Mouse (Mus musculus): ENCODE measurements around the gene Kdm4b. TPM values are rescaled to one million over a fixed set of nuclear protein-coding genes. Genes with fewer than 3 reads are reported as not detected.

The Kdm4b gene
- total RNA-seq, 2 experiments from 2014 or later = 111 to 112 TPM

DNA sequence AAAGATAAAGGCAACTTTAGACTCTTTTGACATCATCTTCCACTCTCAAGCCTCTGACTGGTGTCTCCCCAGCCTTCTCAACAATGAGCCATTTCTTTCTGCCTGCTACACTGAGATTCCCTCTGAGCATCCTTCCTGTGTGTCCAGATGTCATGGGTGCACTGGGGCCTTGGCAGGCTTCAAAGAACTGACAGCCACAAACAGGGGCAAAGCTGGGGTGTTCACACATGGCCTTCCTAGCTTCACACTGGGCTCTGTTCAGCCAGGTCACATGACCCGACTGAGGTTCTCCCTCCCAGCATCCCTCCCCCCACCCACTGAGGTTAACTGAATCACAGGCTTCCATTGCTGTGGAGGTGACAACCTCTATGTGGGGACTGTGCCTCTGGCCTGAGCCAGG, 29.7 kb upstream of the Kdm4b start:
- no peak for DNase-seq
- intact Hi-C loops (cut with DNase I) = no loop called here

DNA sequence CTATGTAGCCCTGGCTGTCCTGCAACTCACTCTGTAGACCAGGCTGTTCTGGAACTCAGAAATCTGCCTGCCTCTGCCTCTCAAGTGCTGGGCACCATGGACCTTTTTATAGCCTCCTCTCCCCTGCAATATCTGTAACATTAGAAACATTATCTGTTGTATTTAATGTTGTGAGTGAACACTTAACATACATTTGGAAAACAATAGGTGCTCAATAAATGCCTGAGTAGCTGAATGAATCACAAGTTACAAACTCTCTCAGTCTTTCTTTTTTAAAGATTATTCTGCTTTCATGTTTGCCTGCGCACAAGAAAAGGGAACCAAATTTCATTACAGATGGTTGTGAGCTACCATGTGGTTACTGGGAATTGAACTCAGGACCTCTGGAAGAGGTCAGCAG, 27.6 kb upstream of the Kdm4b start:
- intact Hi-C loops (cut with DNase I) = no loop called here
- DNase-seq = no peak

DNA sequence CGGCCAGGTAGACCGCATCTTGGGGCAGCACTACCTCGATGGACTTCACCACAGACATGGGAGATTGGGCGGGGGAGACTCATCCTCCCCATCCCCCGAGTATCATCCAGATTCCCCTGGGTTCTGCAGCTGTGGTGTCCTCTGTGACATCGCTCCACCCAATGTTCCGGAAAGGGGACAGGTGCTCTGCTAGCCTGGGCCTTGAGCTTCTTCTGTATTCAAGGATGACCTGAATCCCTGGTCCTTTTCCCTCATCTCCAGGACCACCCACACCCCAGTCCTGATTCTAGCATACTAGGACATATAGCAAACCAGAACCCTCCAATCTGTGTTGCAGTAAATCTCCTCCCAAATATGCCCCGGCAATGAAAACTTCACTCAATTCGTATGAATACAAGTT, 25.7 kb upstream of the Kdm4b start, which contains the start of gene Arrdc5:
Gene Arrdc5, minus strand, starts transcription at position 101 of the 400 bp plus-strand sequence.
- DNase-seq = no peak
- intact Hi-C loops (cut with DNase I) = no loop called here

DNA sequence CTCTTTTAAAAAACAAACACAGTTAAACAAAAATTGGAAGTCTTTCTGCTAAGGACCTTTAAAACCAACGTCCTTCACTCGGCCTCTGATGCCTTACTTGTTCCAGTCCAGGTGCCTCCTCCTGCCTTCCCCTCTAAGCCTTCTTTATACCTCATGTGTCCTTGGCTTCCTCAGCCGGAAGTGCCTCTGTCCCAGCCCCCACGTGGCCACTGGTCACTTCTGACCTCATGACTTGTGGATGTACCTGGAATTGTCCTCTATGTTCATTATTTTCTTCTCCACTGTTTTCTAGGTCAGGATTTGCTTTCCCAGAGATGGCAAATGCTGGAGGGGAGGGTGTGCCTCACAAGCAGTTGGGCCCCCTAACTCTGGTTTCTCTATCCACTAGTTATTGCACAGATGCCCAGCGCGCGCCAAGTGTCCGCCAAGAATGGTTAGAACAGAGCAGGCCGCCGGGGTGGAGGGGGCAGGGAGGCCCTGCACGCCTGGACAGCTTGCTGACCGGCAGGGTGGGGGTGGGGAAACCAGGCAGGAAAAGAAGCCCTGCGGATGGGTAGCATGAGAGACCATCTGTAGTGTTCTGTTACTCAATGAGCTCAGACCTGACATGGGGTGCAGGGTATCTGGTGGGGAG, 23.4 kb upstream of the Kdm4b start:
- DNase-seq = peak; percentile 69
- intact Hi-C loops (cut with DNase I) = no loop called here

DNA sequence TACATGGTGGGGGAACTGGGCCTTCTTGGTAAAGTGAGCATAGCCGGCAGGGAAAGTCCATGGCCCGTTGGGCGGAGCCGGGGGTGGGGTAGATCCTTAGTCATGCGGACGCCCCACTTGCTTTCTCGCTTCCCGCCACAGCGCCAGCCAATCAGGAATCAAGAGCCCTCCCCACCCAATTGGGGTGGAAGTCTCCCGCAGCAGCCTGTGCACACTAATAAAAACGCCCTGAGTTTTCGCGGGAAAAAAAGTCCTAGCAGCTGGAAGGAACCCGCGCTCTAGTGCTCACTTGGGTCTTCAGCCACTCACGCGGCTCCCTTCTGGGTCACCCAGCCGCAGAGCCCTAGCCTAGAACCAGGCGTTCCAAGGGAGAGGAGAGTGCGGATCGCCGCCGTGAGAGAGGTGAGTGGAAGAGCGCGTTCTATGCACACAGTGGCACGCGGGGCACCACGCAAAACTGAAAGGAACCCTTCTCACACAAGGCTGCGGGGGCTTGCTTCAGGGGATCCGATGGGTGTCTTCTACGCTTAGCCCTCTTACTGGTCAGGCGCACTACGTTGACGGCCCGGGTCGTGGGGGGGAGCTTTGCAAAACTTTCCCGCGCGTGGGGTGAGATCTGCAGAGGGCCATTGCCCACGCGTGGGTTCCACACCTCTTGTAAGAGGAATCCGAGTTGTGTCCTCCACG, 22.6 kb upstream of the Kdm4b start, which contains the start of gene Uhrf1:
Gene Uhrf1, plus strand, starts transcription at position 162 of the 687 bp plus-strand sequence.
- peak; percentile 86 for DNase-seq

DNA sequence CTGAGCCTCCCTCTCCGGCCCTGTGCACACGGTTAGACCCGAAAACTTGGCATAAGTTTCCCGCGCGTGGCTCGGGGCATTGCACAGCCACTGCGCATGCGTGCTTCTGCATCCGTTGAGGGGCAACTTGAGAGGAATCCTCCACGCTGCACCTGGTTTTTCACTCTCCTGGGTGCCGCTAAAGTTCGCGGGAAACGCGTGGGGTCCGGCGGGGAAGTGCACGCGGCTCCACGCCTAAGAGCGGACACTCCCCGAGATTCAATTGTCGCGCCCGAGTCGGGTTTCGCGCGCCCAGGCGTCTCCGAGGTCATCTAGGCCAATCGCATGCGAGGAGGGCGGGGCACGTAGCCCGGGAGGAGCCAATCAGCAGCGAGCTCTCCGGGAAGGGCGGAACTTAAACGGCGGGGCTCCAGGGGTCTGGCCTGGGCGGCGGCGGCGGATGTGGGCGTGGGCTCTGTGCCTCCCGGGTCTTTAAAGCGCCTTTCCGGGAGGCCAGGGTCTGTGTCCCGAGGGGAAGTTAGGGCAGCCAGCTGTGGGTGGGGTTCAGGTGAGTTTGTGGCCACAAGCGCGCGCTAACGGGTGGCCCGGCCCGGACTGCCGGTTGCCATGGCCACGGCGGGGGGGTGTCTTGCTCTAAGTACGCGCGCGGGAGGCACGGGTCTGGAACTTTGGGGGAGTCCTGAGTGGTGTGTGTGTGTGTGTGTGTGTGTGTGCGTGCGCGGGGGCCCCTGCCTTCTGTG, 21.8 kb upstream of the Kdm4b start:
- intact Hi-C loops (cut with DNase I) = no loop called here

More for the DNA sequence above, 22.6 kb upstream of the Kdm4b start, which contains the start of gene Uhrf1:
- intact Hi-C loops (cut with DNase I) = no loop called here

DNA sequence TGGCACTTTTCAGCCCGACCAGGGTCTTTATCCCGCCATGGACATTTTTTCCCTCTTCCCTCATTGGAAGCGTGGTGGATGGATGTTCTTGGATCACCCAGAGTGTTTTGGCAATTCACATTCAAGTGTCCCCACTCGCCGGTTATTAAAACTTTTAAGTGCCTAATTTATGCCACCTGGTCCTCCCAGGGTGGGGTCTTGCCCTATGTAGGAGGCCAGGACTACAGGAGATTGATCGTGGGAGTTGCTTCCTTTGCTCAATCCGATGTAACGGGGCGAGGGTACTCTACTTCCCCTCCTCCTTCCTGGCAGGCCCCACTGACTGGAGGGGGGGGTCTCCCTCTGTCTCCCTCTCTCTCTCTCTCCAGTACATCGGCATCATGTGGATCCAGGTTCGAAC, 21.1 kb upstream of the Kdm4b start:
- intact Hi-C loops (cut with DNase I) = no loop called here
- DNase-seq = no peak

More for the DNA sequence above, 21.8 kb upstream of the Kdm4b start:
- peak; percentile 98 for DNase-seq

DNA sequence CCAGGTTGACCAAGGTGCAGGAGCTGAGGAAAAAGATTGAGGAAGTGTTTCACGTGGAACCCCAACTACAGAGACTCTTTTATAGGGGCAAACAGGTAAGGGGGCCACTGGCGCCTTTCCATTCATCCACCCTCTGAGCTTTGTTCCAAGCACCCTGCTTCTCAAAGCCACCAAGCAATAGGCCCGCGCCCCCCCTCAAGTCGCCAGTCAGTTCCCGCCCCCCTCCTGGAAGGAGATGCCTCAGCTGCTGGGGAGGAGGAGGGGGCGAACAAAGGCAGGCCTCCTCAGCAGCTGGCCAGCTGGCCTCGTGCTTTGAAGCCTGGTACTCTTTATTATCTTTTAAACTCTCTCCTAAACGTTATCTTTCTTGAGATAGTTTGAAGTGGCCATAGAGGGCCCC, 20.7 kb upstream of the Kdm4b start:
- intact Hi-C loops (cut with DNase I) = no loop called here
- DNase-seq = no peak

DNA sequence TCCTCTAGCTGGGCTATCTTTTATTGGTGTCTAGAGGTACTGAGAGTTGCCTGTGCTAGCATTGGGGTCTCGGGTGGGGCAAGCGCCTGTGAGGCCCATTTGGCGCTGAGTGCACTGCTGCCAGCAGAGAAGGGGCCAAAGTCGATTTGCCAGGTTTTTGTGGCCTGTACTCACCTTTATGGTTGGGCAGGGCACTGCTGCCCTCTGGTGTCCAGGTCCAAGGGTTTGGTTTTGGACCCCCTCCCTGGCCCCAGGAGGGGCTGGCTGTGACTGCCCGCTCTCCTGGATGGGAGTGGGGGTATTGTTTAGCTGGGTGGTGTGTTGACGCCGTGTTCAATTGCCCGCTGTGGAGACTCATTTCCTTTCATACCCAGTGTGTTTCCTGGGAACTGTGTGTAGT, 20.0 kb upstream of the Kdm4b start:
- intact Hi-C loops (cut with DNase I) = no loop called here

DNA sequence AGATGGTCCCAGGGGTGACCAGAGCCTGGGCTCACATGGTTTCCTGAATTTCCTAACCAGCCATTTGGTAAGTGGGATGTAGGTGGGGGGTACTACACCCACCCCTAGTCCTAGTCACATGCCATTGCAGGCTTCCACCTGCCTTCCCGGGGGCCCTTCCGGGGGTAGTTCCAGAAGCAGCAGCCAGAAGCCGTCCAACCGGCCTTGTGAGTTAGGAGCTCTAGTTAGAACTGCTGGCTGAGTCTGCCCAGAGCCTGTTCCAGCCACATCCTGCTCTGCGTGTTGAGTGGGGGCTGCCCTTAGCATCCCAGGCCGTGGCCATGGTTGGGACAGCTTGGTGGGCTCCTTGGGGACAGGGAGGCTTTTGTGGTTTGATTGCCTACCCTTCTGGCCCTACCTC, 17.8 kb upstream of the Kdm4b start:
- intact Hi-C loops (cut with DNase I) = no loop called here

More for the DNA sequence above, 20.0 kb upstream of the Kdm4b start:
- DNase-seq = no peak

DNA sequence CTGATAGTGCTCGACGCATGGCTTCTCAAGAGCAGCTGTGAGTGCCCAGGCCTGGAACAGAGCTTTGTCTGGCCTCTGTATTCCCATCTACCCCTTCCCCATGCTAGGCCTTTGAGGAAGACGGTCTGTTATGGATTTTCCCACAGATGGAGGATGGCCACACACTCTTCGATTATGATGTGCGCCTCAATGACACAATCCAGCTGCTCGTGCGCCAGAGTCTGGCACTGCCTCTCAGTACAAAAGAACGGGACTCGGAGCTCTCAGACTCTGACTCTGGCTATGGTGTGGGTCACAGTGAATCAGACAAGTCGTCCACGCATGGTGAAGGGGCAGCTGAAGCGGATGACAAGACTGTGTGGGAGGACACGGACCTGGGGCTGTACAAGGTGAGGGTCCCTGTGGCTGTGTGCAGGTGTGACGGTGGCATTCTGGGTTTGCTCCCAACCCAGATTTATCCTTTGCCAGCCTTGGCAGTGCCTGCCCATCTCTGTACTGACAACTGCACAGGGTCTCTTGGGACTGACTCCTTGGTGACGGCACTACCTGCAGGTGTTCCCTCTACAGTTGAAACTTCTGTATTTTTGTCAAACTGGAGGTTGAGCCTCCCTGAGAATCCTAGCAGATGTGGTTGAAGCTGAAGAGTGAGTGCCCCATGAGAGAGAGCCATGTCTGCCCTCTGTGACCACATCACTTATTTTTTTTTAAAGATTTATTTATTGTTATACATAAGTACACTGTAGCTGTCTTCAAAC, 16.5 kb upstream of the Kdm4b start:
- intact Hi-C loops (cut with DNase I) = no loop called here

More for the DNA sequence above, 17.8 kb upstream of the Kdm4b start:
- DNase-seq = no peak

DNA sequence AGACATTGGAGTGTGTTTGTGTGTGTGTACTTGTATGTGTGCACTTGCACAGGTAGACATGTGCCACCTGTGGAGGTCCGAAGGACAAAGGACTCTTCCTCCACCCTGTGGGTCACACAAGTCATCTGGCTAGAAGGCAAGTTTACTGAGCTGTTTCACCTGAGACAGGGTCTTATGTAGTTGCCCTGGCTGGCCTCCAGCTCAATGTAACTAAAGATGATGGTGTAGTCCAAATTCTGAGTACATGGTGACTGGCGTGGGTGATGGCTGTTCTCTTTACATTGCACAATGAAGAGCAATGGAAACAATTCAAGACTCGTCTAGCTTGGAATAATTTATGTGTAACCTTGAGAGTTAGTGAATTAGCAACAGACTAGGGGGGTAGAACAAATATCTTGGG, 1.4 kb upstream of the Kdm4b start:
- intact Hi-C loops (cut with DNase I) = no loop called here
- no peak for DNase-seq

More for the DNA sequence above, 16.5 kb upstream of the Kdm4b start:
- DNase-seq = no peak

DNA sequence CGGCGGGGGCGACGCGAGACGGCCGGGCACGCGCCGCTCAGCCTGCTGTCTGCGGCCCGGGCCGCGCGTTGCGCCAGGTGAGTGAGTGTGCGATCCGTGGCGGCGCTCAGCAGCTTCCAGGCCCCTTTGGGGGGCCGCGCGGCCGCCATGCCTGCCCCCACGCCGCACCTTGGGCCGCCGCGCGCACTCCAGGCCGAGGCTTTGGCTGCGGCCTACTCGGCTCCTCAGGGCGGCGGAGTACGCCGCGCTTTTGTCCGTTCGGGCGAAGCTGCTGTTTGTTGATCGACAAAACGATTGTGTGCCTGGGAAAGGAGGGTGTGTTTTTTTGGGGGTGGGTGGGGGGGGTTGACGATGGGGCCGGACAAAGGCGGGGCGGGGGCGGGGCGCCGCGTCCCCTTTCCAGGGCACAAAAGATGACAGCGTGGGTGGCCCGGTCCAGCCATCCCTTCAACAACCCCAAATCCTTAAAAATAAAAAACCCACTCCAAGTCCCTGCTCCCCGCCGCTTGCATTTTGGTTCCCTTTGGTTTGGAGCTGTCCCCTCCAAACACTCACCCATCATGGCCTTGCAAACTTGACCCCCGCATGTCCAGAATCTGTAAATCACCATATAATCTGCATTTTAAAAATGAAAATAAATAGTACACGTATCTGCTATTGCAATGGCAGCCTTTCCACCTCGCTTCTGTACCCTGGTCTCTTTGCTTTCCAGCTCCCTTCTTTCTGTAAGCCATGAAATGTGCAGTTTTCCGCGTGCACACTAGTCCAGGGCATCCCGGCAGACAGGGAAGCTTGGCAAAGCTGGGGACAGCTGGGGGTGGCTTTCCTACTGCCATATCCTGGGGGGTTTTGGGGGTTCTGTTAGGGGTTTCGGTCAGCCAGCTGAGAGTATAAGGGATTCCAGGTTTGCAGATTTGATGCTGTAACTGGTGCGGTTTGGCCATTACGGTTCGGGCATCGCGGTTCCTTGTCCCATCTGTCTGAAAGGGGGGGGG, 588 bp downstream of the Kdm4b start:
- peak; percentile 43 for DNase-seq
- intact Hi-C loops (cut with DNase I) = no loop called here

DNA sequence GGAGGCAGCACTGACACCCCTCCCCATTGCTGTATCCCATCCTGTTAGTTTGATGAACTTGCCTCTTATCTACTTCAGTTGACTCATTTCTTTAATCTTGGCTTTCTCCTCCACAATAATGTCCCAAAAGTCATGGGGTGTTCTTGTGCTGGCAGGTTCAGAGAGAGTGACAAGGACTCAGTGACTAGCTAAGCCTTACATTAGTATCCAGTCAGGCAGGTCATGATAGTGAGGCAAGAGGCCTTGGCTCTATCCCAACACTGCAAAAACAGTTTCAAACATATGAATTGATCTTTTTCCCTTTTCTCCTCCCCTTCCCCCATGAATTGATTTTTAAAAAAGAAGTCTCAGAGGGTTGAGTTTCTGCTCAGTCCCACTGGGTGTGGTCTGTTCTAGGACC, 3.4 kb downstream of the Kdm4b start:
- DNase-seq = no peak
- intact Hi-C loops (cut with DNase I) = no loop called here

DNA sequence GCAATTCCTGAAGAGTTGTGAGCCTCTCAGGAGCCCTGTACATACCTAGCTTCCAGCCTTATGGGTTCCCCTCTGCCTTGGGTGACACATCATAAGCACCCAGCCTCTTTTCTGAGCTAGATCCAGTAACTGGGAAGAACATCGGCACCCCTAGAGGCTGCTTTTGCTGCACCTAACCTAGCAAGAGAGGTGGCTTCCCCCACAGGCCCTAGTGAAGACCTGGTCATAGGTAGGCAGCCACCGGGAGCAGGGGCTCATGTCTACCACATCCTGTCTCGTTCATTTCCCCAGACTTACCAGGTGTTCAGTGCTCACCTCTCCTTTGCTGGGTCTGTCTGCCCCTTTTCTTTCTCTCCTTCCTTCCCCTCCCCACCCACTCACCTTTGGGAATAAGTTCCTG, 4.5 kb downstream of the Kdm4b start:
- DNase-seq = no peak
- intact Hi-C loops (cut with DNase I) = no loop called here

DNA sequence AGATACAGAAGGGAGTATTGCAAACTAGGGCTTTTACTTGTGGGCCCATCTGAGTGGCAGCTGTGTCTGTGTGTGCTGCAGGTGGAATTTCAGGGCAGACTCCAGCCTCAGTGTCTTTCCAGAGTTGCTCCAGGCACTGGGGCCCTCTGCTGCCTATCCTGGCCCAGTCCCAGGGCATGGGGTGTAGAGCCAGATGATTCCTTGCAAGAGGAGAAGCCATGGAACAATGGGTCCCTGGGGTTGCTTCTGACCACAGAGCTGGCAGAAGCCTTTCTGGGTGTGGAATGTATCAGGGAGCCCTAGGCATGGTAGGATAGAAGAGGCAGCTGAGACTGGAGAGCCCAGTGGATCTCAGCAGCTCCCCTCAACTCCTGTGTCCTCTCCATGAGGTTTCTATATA, 5.4 kb downstream of the Kdm4b start:
- intact Hi-C loops (cut with DNase I) = no loop called here
- DNase-seq = peak; percentile 32

DNA sequence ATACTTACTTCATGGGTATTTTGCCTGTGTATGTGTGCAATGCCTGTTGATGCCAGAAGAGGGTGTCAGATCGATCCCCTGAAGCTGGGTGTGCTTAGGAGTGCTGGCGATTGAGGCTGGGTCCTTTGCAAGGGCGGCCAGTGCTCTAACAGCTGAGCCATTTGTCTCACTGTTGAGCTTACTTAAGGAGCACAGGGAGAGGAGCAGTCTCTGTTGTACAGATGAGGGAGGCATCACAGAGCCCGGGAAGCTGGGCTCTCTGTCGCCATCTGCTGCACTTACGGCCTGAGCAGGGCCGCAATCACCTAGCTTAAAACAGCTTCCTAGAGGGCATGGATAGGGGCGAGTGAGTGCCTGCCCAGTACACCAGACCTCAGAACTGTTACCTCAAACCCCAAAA, 7.1 kb downstream of the Kdm4b start:
- intact Hi-C loops (cut with DNase I) = no loop called here
- DNase-seq = no peak

DNA sequence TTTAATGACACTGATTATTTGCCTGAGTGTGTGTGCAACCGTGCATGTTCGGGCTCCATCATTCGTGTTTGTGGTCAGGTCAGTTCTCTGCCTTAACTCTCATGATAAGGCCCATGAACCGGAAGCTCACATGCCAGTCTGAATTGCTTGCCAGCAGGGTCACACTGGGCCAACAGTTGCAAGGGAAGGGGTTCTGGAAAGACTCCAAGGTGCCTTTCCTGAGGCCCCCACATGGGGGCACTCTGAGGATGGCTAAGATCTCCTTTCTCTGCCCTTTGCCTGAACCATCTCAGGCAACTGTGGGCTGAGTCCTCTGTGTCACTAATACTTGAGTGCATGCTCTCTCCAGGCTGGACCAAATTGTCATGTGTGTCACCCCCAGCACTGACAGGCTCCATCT, 11.3 kb downstream of the Kdm4b start:
- intact Hi-C loops (cut with DNase I) = no loop called here
- DNase-seq = peak; percentile 82

DNA sequence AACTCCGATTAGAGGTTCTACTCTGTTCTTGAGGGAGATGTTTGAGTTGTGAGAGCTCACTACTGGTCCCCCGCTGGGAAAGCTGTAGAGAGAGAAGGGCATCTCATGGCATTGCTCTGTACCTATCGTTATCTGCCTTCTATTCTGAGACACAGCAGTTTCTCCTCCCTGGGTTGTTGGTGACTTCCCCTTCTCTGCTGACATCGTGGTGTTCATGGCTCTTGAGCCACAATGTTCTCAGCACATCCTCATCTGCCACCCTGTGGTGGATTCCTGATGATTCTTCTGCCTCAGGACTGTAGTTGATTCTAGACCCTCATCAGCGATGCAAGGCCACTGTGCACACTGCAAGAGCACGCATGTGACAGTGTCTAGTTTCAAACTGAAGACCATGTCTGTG, 11.9 kb downstream of the Kdm4b start:
- DNase-seq = no peak
- intact Hi-C loops (cut with DNase I) = no loop called here

DNA sequence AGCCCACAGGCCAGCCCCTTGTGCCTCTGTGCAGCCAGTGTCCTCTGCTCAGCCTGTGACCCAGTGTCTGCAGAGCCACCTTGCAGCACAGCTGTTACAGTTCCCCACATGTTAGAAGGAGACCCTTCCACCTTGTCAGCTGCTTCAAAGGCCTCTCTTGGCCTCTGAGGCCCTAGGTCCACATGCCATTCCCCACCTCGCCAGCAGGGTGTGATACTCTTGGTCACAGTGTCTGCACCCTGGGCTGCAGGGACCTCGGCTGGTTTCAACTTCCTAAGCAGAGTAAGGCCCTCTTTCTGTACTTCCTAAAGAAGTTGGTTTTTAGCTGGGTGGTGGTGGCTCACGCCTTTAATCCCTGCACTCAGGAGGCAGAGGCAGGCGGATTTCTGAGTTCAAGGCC, 13.0 kb downstream of the Kdm4b start:
- intact Hi-C loops (cut with DNase I) = no loop called here

More for the DNA sequence above, 13.0 kb downstream of the Kdm4b start:
- peak; percentile 44 for DNase-seq
